Mouse (Mus musculus) heart, adult 2 months (tissue): ENCODE measurements around the gene Marveld1.

ENCODE experiments used
- CTCF ChIP-seq: fragments of 200-600 bp; IDR thresholded peaks from 2 replicates; pipeline ENCODE4 v1.8.1; 2022; ENCODE audit warnings: antibody characterized with exemption, mild to moderate bottlenecking, moderate library complexity
- POLR2A ChIP-seq: fragments of 200-500 bp; IDR thresholded peaks from 2 replicates; pipeline ENCODE4 v1.6.1; 2011; ENCODE audit warnings: mild to moderate bottlenecking, low read depth, low read length, control low read depth; ENCODE audit not compliant: insufficient read depth

GRCm38 (mm10) chr19:42157493-42158237 lies 10.5 kb downstream of the Marveld1 start:
- TF ChIP-seq CTCF (no peak), POLR2A (no peak)
